Mouse (Mus musculus) heart, postnatal 25 days (tissue): Measurements from ENCODE around the gene Midn. TPM values are rescaled to one million over a fixed set of nuclear protein-coding genes. Genes with fewer than 3 reads are reported as not detected.
A peak's percentile ranks its signal among the peaks of the same experiment; 100 is the strongest.

ENCODE experiments used
- DNase-seq: peaks from one replicate; pipeline ENCODE4 v3.0.0; 2022; ENCODE audit warnings: low spot score
- intact Hi-C: fragments of 180-260 bp; cut with DNase I; formaldehyde crosslinking; loops from one replicate; pipeline ENCODE4 v1.15.1; 2025
- total RNA-seq, 2 experiments: library from RNA; stranded (reverse); gene quantifications; 2 replicates each; pipeline ENCODE4 v1.2.3; 2021

Gene Midn
- total RNA-seq, 2 experiments from 2014 or later: 92.1 to 120 TPM

- intact Hi-C loops: loop anchor here (2.0 to 10.0 kb wide), 2 partner anchors 178 to 286 kb away; partner anchors contain the start of gene Ptbp1
- no peak for DNase-seq
These were observed 7.4 kb upstream of the Midn start, which contains the start of gene Cbarp for GRCm38 (mm10) chr10:80140666-80141035. Gene Cbarp, minus strand, starts transcription at chr10:80140835.

- peak; percentile 96 for DNase-seq
- intact Hi-C loops: loop anchor here (2.0 to 10.0 kb wide), 2 partner anchors 178 to 286 kb away; partner anchors contain the start of gene Ptbp1
These were observed 6.8 kb upstream of the Midn start for GRCm38 (mm10) chr10:80141243-80141642.

- intact Hi-C loops: loop anchor here (2.0 to 10.0 kb wide), 3 partner anchors 25 to 287 kb away; partner anchors contain the start of gene Ptbp1
These were observed 6.1 kb upstream of the Midn start for GRCm38 (mm10) chr10:80141786-80142529.

GRCm38 (mm10) chr10:80142530-80142925, 5.5 kb upstream of the Midn start:
- intact Hi-C loops: loop anchor here (2.0 to 10.0 kb wide), 2 partner anchors 26 to 288 kb away; partner anchors contain the start of gene Ptbp1
- no peak for DNase-seq

More at GRCm38 (mm10) chr10:80141786-80142529, 6.1 kb upstream of the Midn start:
- DNase-seq: peak; percentile 92

- intact Hi-C loops: loop anchor here (2.0 to 10.0 kb wide), 2 partner anchors 27 to 289 kb away; partner anchors contain the start of gene Ptbp1
- DNase-seq: no peak
These were observed 4.4 kb upstream of the Midn start for GRCm38 (mm10) chr10:80143664-80144063.

- no peak for DNase-seq
- intact Hi-C loops: loop anchor here (10.0 kb wide), 1 partner anchor 289 kb away; the partner anchor contains the start of gene Ptbp1
These were observed 3.9 kb upstream of the Midn start for GRCm38 (mm10) chr10:80144159-80144558.

GRCm38 (mm10) chr10:80144864-80145838, 2.9 kb upstream of the Midn start:
- DNase-seq: peak; percentile 55
- intact Hi-C loops: loop anchor here (1.0 to 10.0 kb wide), 2 partner anchors 20 to 290 kb away; partner anchors contain the start of genes Cirbp and Ptbp1

- peak; percentile 50 for DNase-seq
- intact Hi-C loops: loop anchor here (1.0 to 10.0 kb wide), 2 partner anchors 19 to 291 kb away; partner anchors contain the start of genes Cirbp and Ptbp1
These were observed 2.2 kb upstream of the Midn start for GRCm38 (mm10) chr10:80145896-80146295.

GRCm38 (mm10) chr10:80146568-80147011, 1.5 kb upstream of the Midn start:
- intact Hi-C loops: loop anchor here (10.0 kb wide), 1 partner anchor 292 kb away; the partner anchor contains the start of gene Ptbp1
- peak; percentile 47 for DNase-seq

- intact Hi-C loops: loop anchor here (10.0 kb wide), 1 partner anchor 292 kb away; the partner anchor contains the start of gene Ptbp1
These were observed 840 bp upstream of the Midn start for GRCm38 (mm10) chr10:80147146-80147718.

GRCm38 (mm10) chr10:80148610-80149290, 678 bp downstream of the Midn start:
- DNase-seq: peak; percentile 92
- intact Hi-C loops: loop anchor here (10.0 kb wide), 1 partner anchor 294 kb away; the partner anchor contains the start of gene Ptbp1

More at GRCm38 (mm10) chr10:80147146-80147718, 840 bp upstream of the Midn start:
- DNase-seq: no peak

GRCm38 (mm10) chr10:80149291-80150225, 1.5 kb downstream of the Midn start:
- peak; percentile 97 for DNase-seq
- intact Hi-C loops: loop anchor here (10.0 kb wide), 1 partner anchor 295 kb away; the partner anchor contains the start of gene Ptbp1

- intact Hi-C loops: no loop called here
- peak; percentile 34 for DNase-seq
These were observed 2.4 kb downstream of the Midn start for GRCm38 (mm10) chr10:80150226-80151210.

- intact Hi-C loops: no loop called here
- peak; percentile 63 for DNase-seq
These were observed 3.4 kb downstream of the Midn start for GRCm38 (mm10) chr10:80151211-80152034.

- DNase-seq: peak; percentile 63
- intact Hi-C loops: no loop called here
These were observed 4.2 kb downstream of the Midn start for GRCm38 (mm10) chr10:80152071-80152872.
